Mouse (Mus musculus) olfactory bulb, adult 2 months (tissue): ENCODE measurements around the gene Htra1. TPM values are rescaled to one million over a fixed set of nuclear protein-coding genes. Genes with fewer than 3 reads are reported as not detected.

ENCODE experiments used
- H3K27ac ChIP-seq: fragments of 200-500 bp; 2 replicates; pipeline ENCODE4 v1.5.1; 2012; ENCODE audit warnings: low read depth, low read length; ENCODE audit not compliant: insufficient read depth
- H3K4me1 ChIP-seq: fragments of 200-500 bp; 2 replicates; pipeline ENCODE4 v1.6.1; 2012; ENCODE audit warnings: low read length; ENCODE audit not compliant: control insufficient read depth, insufficient read depth
- H3K4me3 ChIP-seq: fragments of 200-500 bp; 2 replicates; pipeline ENCODE4 v1.5.1; 2012; ENCODE audit warnings: mild to moderate bottlenecking, low read depth, low read length, moderate library complexity; ENCODE audit not compliant: insufficient read depth
- CTCF ChIP-seq: fragments of 200-500 bp; IDR thresholded peaks from 2 replicates; pipeline ENCODE4 v1.5.1; 2012; ENCODE audit warnings: low read depth, mild to moderate bottlenecking, low read length, moderate library complexity; ENCODE audit not compliant: insufficient read depth
- POLR2A ChIP-seq: fragments of 200-500 bp; IDR thresholded peaks from 2 replicates; pipeline ENCODE4 v1.6.1; 2012; ENCODE audit warnings: mild to moderate bottlenecking, low read depth, low read length, moderate library complexity; ENCODE audit not compliant: insufficient read depth
- WGBS: fragments of 180-500 bp; shearing (Covaris S2); methylation state at CpG from one replicate; pipeline ENCODE4 v1.1.7; 2018; 5-methylcytosine and 5-hydroxymethylcytosine counted together
- polyA plus RNA-seq: library from polyadenylated mRNA; stranded (reverse); fragments of >200 nt; gene quantifications from 2 replicates; pipeline ENCODE4 v1.2.4, GENCODE M21; 2012; ENCODE audit warnings: low replicate concordance; ENCODE audit not compliant: missing spikeins, insufficient read depth, insufficient read length

Gene Htra1
- polyA plus RNA-seq, 1 experiment = not detected

DNA sequence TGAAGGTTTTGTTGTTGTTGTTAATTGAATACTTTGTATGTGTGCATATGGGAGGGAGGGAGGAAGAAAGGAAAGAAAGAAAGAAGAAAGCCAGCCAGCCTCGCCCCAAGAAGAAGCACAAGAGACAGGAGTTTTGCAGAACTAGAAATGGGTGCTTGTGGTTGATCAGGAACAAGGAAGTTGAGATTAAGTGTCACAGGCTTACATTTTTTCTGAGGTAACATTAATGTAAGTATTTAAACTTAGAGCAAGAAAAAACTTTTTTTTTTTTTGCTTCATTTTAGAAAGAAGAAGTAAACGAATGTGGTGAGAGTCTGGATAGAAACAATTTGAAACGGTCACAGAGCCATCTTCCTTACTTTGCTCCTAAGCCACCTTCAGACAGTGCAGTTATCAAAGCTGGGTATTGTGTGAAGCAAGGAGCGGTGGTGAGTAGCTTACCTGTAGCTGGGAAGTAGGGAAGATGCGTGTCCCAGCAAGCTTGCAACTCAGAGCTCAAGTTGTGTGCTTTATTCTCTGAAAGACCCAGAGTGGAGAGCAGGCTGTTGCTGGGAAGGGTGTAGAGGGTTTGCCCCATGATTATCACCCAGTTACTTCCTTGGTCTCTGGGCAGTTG, 35.6 kb upstream of the Htra1 start:
- TF ChIP-seq CTCF (no peak), POLR2A (no peak)
- Histone ChIP-seq H3K4me3 (no peak overlapping the region), H3K27ac (no peak overlapping the region), H3K4me1 (peaks cover 6% of the 10 kb centered on the region)
- WGBS = 90% methylated on average over 5 of the region's 5 CpGs

DNA sequence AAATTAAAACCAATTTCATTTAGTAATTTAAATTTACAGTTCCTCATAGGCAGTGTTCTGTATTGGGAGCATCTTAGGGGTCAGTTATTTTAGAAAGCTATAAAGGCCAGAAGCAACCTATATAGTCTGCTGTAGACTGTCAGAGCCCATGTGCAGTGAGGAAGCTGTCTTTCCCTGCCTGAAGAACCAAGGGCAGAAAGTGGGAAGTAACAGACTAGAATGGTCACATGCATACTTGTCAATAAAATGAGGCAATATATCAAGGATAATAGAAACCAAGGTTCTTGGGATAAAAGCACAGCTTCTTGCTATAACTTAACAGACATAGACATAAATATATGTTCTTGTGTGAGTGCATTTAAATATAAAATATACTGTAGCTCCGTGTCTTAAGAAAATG, 33.0 kb upstream of the Htra1 start:
- peaks cover 5% of the 10 kb centered on the region for H3K4me1 ChIP-seq
- no peak overlapping the region for H3K4me3 ChIP-seq
- TF ChIP-seq CTCF = no peak
- H3K27ac ChIP-seq = no peak overlapping the region
- WGBS = 60% methylated on average over 1 of the region's 1 CpGs

DNA sequence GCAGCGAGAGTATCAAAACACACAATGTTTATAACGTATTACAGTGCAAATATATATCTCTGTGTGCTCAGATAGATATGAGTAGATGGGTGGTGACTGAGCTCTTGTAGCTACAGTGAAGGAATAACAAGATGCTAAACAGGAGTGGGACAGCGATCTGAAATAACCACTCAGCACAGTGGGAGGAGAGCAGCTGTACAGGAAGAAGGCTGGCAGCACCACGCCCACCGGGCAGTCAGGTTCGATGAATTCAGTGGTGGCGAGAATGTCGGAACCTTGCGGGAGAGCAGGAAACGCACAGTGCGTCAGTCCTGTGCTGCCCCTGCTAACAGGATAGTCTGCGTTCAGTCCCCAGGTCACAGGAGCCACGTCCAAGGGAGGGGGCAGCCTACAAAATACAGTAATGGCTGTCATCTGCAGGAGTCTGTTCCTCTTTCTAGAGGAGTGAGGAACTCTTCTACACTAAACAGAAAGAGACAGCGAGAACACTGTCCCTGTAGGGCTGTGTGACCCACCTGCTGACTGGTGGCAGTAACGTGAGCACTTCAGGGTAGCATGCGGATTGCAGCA, 32.3 kb upstream of the Htra1 start:
- TF ChIP-seq CTCF = no peak
- TF ChIP-seq POLR2A = no peak
- H3K27ac ChIP-seq = peak overlapping the region; percentile 39; the same call in 1 of the 2 replicates
- peaks cover 5% of the 10 kb centered on the region for H3K4me1 ChIP-seq
- H3K4me3 ChIP-seq = no peak overlapping the region
- 47% methylated on average over 16 of the region's 16 CpGs for WGBS

DNA sequence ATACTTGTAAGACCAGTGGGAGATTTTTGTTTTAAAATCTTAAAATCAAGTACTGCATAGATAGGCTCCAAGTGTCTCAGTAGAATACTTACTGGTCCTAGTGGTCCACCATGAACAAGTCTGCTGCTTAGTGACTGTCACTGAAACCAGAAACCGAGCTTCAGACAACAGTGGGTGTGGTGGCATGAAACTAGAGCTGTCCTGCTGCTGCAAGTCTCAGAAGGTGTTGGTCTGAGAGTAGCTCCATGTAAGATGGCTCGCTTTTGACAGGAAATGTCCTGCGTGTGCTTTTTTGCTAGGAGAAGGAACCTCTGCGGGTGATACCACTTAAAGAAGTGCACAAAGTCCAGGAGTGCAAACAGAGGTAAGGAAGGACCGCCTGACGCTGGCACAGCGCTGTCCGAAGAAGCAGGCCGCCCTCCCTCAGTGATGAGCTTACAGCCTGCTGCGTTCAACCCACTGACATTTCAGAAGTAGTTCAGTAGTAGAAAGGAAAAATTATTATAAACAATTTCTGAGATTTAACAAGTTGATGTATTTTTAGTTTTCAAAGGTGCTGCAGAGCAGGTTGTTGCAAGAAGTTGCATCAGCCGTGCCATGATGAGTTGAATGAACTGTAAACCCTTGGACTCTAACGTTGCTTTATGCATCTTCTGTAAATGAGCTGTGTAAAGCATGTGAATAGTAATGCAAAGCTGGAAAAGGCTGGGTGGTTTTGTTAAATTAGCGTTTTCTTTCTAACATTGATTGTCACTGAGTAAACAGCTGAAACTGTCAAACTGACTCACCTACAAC, 31.1 kb upstream of the Htra1 start:
- Histone ChIP-seq H3K27ac (no peak overlapping the region), H3K4me3 (no peak overlapping the region), H3K4me1 (peaks cover 5% of the 10 kb centered on the region)
- WGBS = 84% methylated on average over 13 of the region's 13 CpGs
- TF ChIP-seq CTCF (no peak), POLR2A (no peak)

DNA sequence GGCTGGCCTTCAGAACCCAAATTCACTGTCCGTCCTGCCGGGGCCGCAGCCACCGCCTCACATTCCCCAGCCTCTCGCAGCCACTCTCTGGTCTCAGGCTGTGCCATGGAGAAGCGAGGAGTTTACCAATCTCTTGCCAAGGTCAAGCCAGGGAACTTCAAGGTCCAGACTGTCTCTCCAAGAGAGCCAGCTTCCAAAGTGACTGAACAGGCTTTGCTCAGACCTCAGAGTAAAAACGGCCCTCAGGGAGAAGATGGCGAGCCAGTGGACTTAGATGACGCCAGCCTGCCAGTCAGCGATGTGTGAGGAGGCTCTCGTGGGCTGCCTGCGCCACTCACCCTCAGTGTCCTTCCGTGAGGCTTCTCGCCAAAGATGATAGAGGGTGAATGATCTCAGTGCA, 25.1 kb upstream of the Htra1 start:
- peak overlapping the region; percentile 70; the same call in 1 of the 2 replicates for H3K27ac ChIP-seq
- TF ChIP-seq POLR2A = no peak
- TF ChIP-seq CTCF = no peak
- 90% methylated on average over 14 of the region's 14 CpGs for WGBS
- no peak overlapping the region for H3K4me3 ChIP-seq
- H3K4me1 ChIP-seq = peaks cover 7% of the 10 kb centered on the region

DNA sequence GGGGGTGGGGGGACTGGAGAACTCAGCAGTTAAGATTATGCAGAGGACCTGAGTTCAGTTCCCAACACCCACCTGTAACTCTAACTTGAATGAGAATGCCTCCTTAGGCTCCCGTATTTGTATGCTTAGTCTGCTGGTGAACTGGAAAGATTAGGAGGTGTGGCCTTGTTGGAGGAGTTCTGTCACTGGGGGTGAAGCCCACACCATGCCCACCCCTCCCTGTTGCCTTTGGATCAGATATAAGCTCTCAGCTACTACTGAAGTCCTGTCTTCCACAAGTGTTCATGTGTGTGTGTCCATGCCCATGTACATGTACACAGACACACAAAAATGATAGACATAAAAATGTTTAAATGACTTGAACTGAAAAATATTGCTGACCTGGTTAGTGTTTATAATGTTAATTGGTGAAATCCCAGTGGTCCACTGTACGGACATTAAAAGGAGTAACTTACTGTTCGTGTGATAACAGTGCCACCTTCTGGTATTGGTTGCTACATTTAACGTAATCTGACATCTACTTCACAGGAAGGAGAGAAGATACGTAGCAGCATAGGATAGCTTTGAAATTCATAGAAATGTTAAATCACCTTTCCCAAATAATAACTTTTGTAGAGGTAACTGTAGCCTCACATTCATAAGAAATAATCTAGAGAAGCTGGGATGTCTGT, 21.1 kb upstream of the Htra1 start:
- Histone ChIP-seq H3K27ac (no peak overlapping the region), H3K4me3 (no peak overlapping the region), H3K4me1 (peaks cover 7% of the 10 kb centered on the region)
- TF ChIP-seq POLR2A (no peak), CTCF (no peak)
- 21% methylated on average over 5 of the region's 5 CpGs for WGBS

DNA sequence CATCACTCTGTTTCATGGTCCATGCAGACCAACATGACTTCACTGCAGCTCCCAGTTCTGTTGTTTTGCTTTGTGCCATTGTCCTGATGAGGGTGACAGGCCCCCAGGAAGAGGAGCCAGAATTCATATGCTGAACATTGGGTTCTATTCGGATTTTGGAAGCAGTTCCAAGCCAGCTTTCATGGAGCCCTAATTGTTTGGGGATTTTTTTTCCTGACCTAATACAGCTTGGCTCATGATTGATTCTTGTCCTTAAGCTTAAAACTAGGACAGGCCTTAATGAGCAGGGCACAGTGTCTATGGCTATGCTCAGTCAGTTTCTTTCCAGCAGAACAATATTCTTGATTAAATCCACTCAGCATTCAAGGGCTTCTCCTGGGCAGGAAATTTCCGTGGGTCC, 17.7 kb upstream of the Htra1 start:
- TF ChIP-seq POLR2A (no peak), CTCF (no peak)
- Histone ChIP-seq H3K27ac (peak overlapping the region; percentile 35; the same call in 1 of the 2 replicates), H3K4me1 (no peaks in the 10 kb centered on the region), H3K4me3 (no peak overlapping the region)
- WGBS = 41% methylated on average over 2 of the region's 2 CpGs

DNA sequence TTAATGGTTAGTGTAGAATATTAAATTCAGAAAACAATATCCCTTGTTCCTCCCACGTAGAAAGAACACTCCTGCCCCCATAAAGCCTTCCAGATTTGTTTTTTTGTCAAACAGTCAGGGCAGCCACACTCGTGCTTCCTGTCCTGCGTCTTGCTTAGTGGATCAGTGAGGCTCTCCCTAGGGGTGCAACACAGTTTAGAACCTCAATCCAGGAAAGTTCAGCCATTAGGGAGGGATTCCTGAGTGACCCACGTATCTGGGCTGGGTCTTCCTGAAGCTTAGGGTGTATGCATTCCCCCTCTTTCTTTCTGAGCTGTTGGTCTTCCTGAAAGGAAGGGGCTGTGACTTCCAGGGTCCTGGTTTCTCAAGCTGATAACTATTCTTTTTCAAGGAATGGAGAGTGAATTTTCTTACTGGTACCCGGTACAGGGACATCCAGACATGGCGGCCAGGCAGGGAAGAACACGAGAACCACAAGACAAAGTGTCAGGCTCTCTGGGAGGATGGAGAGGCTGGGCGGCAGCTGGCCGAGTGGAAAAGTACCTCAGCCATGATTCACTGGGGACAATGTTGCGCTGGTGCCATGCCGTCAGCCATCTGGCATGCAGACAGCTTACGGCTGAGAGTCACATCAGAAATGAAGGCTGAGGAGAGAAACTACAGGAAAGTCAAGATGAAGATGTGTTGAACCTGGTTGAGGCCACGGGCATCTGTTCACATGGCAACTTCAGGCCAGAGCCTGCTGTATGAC, 12.8 kb upstream of the Htra1 start:
- 72% methylated on average over 13 of the region's 13 CpGs for WGBS
- Histone ChIP-seq H3K4me1 (no peaks in the 10 kb centered on the region), H3K27ac (no peak overlapping the region), H3K4me3 (no peak overlapping the region)
- no peak for TF ChIP-seq POLR2A
- TF ChIP-seq CTCF = no peak
